Mouse (Mus musculus): ENCODE data around the gene Rinl.

DNA sequence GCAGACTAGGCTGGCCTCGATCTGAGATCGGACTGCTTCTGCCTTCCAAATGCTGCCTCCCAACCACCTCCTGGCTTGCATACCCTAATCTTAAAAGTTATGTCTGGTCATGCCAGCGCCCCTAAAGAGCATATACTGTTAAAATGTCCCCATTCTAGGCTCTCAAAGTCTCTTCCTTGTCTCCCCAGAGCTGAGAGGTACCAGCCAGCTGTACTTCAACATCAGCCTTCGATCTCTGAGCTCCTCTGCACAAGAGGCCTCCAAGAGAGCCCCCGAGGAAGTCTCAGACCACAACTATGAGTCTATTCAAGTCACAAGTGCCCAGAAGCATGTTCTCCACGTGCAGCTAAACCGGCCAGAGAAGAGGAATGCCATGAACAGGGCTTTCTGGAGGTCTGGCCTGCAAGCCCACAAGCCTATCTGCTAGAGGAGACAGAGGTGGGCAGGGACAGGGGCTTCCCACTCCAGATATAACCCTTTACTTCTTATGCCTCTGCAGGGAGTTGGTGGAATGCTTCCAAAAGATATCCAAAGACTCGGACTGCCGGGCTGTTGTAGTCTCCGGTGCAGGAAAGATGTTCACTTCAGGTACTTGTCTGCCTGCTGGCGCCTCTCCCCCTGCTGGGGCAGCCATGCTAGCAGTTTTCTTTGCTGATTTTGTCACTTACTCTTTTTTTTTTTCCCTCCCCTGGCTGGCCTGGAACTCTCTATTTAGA is 37.1 kb downstream of the Rinl start:
- TF ChIP-seq CTCF (IDR thresholded peaks at IDR 0.05; ENCODE audit: borderline replicate concordance, extremely low read depth, insufficient read depth, insufficient read length) (no peak), POLR2A (IDR thresholded peaks at IDR 0.05; ENCODE audit: borderline replicate concordance, extremely low read depth, insufficient read depth, insufficient read length, poor library complexity, severe bottlenecking) (no peak)
